Mouse (Mus musculus): Measurements from ENCODE around the gene Nr6a1. TPM values are rescaled to one million over a fixed set of nuclear protein-coding genes. Genes with fewer than 3 reads are reported as not detected.

Nr6a1 gene
- polyA plus RNA-seq, 2 experiments = 0.90 to 1.2 TPM

DNA sequence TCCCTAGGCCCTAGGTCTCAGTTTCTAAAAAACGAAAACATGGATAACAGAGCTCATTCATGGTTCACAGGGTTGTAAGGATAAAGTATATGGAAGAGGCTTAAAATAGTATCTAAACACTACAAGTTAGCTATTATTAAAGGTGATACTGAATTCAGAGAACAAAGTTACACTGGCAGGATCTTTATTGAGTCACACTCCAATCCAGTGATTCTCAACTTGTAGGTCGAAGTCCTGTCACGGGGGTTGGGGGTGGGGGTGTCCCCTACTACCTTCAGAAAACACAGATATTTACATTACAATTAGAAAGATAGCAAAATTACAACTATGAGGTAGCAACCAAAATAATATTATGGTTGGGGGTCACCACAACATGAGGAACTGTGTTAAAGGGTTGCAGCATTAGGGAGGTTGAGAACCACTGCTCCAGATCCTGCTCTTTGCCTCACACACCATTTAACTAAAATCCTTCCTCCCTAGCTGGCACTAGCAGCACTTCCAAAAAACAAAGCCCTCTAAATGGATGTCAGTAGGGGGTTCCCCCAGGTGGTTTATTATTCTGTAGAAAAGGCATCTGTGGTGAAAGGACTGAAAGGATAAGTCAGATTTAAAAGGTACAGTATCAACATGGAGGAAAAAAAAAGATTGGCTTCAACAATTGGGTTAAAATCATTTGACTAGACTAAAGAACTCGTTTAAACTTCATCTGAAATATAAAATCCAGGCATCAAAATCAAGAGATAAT, 10.4 kb downstream of the Nr6a1 start:
- no peak for ATAC-seq (ENCODE audit: insufficient read depth)

DNA sequence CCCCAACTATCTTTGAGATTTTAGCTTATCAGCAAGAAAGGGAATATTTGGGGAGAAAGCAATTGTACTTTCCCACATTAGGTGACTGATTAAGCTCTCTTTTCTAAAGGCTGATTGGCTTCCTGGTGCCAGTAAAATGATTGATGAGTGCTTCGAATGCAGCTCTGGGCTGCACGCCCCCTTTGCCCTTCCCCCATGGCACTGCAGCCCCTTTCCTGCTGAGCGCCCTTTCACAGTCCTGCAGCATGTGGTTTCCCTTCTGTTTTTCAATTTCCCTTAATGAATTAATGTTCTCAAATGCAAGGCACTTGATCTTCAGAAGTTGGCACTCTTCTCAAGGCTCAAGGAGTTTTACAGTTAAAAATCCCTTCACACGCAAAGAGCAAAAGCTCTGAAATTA, 12.5 kb downstream of the Nr6a1 start:
- WGBS (ENCODE audit: insufficient replicate concordance) = 35% methylated on average over 4 of the region's 4 CpGs
- ATAC-seq (ENCODE audit: insufficient read depth) (no peak), DNase-seq (ENCODE audit: low read depth in 3 of 3, low spot score in 3 of 3) (no peak)
- TF ChIP-seq CTCF (IDR thresholded peaks at IDR 0.05; ENCODE audit: low read depth) = no peak
- TF ChIP-seq EP300 (IDR thresholded peaks at IDR 0.05; ENCODE audit: low read depth) = no peak
- H3K4me2 ChIP-seq (ENCODE audit: low read depth) = no peak overlapping the region
- H3K27me3 ChIP-seq (ENCODE audit: control insufficient read depth, insufficient read depth, low read length) = no peaks in the 10 kb centered on the region
- no peak overlapping the region for H3K9ac ChIP-seq (replicated peaks)
- H3K27ac ChIP-seq = no peak overlapping the region
- no peak overlapping the region for H3K4me3 ChIP-seq (ENCODE audit: insufficient read depth in 1 of 2, low read depth in 2 of 2, low read length in 2 of 2)
- H3K36me3 ChIP-seq (replicated peaks; ENCODE audit: control insufficient read depth, insufficient read depth, low read depth) = no peaks in the 10 kb centered on the region
- H3K9me3 ChIP-seq (ENCODE audit: control insufficient read depth, low read length) = no peaks in the 10 kb centered on the region
- H3K4me1 ChIP-seq (replicated peaks; ENCODE audit: control insufficient read depth in 2 of 2, insufficient read depth in 2 of 2, low read length in 1 of 2) = no peaks in the 10 kb centered on the region

More for the DNA sequence above, 10.4 kb downstream of the Nr6a1 start:
- 53% methylated on average over 4 of the region's 4 CpGs for WGBS (ENCODE audit: insufficient replicate concordance)
- Histone ChIP-seq H3K9ac (replicated peaks) (no peak overlapping the region), H3K36me3 (replicated peaks; ENCODE audit: control insufficient read depth, insufficient read depth, low read depth) (no peaks in the 10 kb centered on the region), H3K4me2 (ENCODE audit: low read depth) (no peak overlapping the region), H3K27ac (no peak overlapping the region), H3K4me3 (ENCODE audit: insufficient read depth in 1 of 2, low read depth in 2 of 2, low read length in 2 of 2) (no peak overlapping the region), H3K27me3 (ENCODE audit: control insufficient read depth, insufficient read depth, low read length) (no peaks in the 10 kb centered on the region), H3K4me1 (replicated peaks; ENCODE audit: control insufficient read depth in 2 of 2, insufficient read depth in 2 of 2, low read length in 1 of 2) (no peaks in the 10 kb centered on the region), H3K9me3 (ENCODE audit: control insufficient read depth, low read length) (no peaks in the 10 kb centered on the region)
- no peak for DNase-seq (ENCODE audit: low read depth in 3 of 3, low spot score in 3 of 3)
- TF ChIP-seq EP300 (IDR thresholded peaks at IDR 0.05; ENCODE audit: low read depth) = no peak
- no peak for TF ChIP-seq CTCF (IDR thresholded peaks at IDR 0.05; ENCODE audit: low read depth)

- no peak overlapping the region for H3K4me3 ChIP-seq (ENCODE audit: insufficient read depth in 1 of 2, low read depth in 2 of 2, low read length in 2 of 2)
- no peak for ATAC-seq (ENCODE audit: insufficient read depth)
- WGBS (ENCODE audit: insufficient replicate concordance) = 53% methylated on average over 1 of the region's 1 CpGs
- no peak overlapping the region for H3K27ac ChIP-seq
- no peak overlapping the region for H3K4me2 ChIP-seq (ENCODE audit: low read depth)
- H3K9ac ChIP-seq (replicated peaks) = no peak overlapping the region
- H3K9me3 ChIP-seq (ENCODE audit: control insufficient read depth, low read length) = no peaks in the 10 kb centered on the region
- no peak for DNase-seq (ENCODE audit: low read depth in 3 of 3, low spot score in 3 of 3)
- TF ChIP-seq CTCF (IDR thresholded peaks at IDR 0.05; ENCODE audit: low read depth) = no peak
- TF ChIP-seq EP300 (IDR thresholded peaks at IDR 0.05; ENCODE audit: low read depth) = no peak
- H3K36me3 ChIP-seq (replicated peaks; ENCODE audit: control insufficient read depth, insufficient read depth, low read depth) = no peaks in the 10 kb centered on the region
- no peaks in the 10 kb centered on the region for H3K27me3 ChIP-seq (ENCODE audit: control insufficient read depth, insufficient read depth, low read length)
- no peaks in the 10 kb centered on the region for H3K4me1 ChIP-seq (replicated peaks; ENCODE audit: control insufficient read depth in 2 of 2, insufficient read depth in 2 of 2, low read length in 1 of 2)
Measured at GRCm38 (mm10) chr2:38914517-38914916, 13.0 kb downstream of the Nr6a1 start.

GRCm38 (mm10) chr2:38908604-38909003, 18.9 kb downstream of the Nr6a1 start:
- no peak overlapping the region for H3K9ac ChIP-seq (replicated peaks)
- H3K4me1 ChIP-seq (replicated peaks; ENCODE audit: control insufficient read depth in 2 of 2, insufficient read depth in 2 of 2, low read length in 1 of 2) = no peaks in the 10 kb centered on the region
- TF ChIP-seq EP300 (IDR thresholded peaks at IDR 0.05; ENCODE audit: low read depth) = no peak
- no peak for TF ChIP-seq CTCF (IDR thresholded peaks at IDR 0.05; ENCODE audit: low read depth)
- DNase-seq (ENCODE audit: low read depth in 3 of 3, low spot score in 3 of 3) (no peak), ATAC-seq (ENCODE audit: insufficient read depth) (no peak)
- H3K4me2 ChIP-seq (ENCODE audit: low read depth) = no peak overlapping the region
- WGBS (ENCODE audit: insufficient replicate concordance) = 32% methylated on average over 1 of the region's 1 CpGs
- H3K36me3 ChIP-seq (replicated peaks; ENCODE audit: control insufficient read depth, insufficient read depth, low read depth) = no peaks in the 10 kb centered on the region
- no peaks in the 10 kb centered on the region for H3K27me3 ChIP-seq (ENCODE audit: control insufficient read depth, insufficient read depth, low read length)
- no peak overlapping the region for H3K4me3 ChIP-seq (ENCODE audit: insufficient read depth in 1 of 2, low read depth in 2 of 2, low read length in 2 of 2)
- no peak overlapping the region for H3K27ac ChIP-seq
- H3K9me3 ChIP-seq (ENCODE audit: control insufficient read depth, low read length) = no peaks in the 10 kb centered on the region

GRCm38 (mm10) chr2:38906097-38906496, 21.4 kb downstream of the Nr6a1 start:
- Histone ChIP-seq H3K4me2 (ENCODE audit: low read depth) (no peak overlapping the region), H3K4me1 (replicated peaks; ENCODE audit: control insufficient read depth in 2 of 2, insufficient read depth in 2 of 2, low read length in 1 of 2) (no peaks in the 10 kb centered on the region), H3K4me3 (ENCODE audit: insufficient read depth in 1 of 2, low read depth in 2 of 2, low read length in 2 of 2) (no peak overlapping the region), H3K27ac (no peak overlapping the region), H3K36me3 (replicated peaks; ENCODE audit: control insufficient read depth, insufficient read depth, low read depth) (no peaks in the 10 kb centered on the region), H3K9ac (replicated peaks) (no peak overlapping the region), H3K9me3 (ENCODE audit: control insufficient read depth, low read length) (no peaks in the 10 kb centered on the region), H3K27me3 (ENCODE audit: control insufficient read depth, insufficient read depth, low read length) (no peaks in the 10 kb centered on the region)
- no peak for DNase-seq (ENCODE audit: low read depth in 3 of 3, low spot score in 3 of 3)
- no peak for ATAC-seq (ENCODE audit: insufficient read depth)
- WGBS (ENCODE audit: insufficient replicate concordance) = 62% methylated on average over 5 of the region's 5 CpGs
- TF ChIP-seq EP300 (IDR thresholded peaks at IDR 0.05; ENCODE audit: low read depth) (no peak), CTCF (IDR thresholded peaks at IDR 0.05; ENCODE audit: low read depth) (no peak)
